Mouse (Mus musculus) common myeloid progenitor, adult 5-6 weeks (primary cell): ENCODE measurements at regions not wholly inside any gene's neighbourhood (a gene's known extent, or its start where the extent isn't known, plus 50 kb on each side); places are given as distances from the start of the nearest gene placed in this dataset.

ENCODE experiments used
- ATAC-seq: replicated peaks from 2 replicates; pipeline ENCODE4 v1.8.0; 2016; ENCODE audit warnings: low read depth, mild to moderate bottlenecking, moderate TSS enrichment, inconsistent platforms; ENCODE audit not compliant: poor library complexity, severe bottlenecking

GRCm38 (mm10) chr2:133430741-133431438, 121.1 kb upstream of the Bmp2 start:
- peak; percentile 48 for ATAC-seq

GRCm38 (mm10) chr2:133432141-133432813, 119.7 kb upstream of the Bmp2 start:
- ATAC-seq, result 0 out of 2 replicates have a peak, but pooled peaks have one; percentile 16

DNA sequence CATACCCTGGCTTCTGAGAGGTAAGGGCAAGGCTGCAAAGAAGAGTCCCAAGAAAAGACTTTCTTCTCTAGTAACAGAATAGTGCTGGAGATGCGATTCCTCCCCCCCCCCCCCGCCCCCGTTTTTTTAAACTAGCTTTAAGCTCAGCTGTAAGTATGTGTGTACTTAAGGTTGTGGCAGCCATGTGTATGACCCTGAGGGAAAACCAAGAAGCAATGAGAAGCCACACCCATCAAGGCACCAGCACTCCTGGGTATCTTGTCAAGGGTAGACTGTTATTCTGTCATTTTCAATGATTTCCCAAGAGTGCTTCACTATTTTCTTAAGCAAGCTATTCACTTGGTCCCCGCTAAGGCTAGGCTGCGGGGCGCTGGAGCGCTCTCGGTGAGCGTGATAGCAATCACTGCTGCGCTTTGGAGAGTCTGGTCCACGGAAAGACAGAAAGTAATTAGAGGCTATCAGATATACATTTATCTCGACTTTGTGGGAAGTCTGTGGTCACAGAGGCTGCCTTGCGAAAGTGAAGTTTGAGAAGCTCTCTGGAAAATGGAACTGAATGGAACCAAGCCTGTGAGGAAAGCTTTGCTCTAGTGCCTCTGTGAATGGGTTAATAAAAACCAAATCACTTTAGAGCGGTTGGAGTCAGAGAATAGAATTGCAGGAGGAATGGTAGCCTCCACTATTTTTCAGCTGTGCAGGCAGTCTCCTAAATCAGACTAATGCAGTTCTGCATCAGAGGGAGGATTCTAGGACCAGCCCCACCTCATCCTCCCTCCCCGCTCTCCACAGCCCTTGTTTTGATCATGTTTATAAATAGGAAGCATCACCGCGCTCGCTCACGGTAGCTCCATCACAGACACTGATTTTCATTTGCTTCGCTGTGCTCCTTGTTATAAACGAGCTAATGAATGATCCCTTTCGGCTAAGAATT, 114.8 kb upstream of the Bmp2 start:
- ATAC-seq, result peak; percentile 76

- no peak for ATAC-seq
Observed at GRCm38 (mm10) chr2:133438018-133438417, 113.9 kb upstream of the Bmp2 start.

GRCm38 (mm10) chr2:133443024-133443423, 108.9 kb upstream of the Bmp2 start:
- no peak for ATAC-seq

GRCm38 (mm10) chr2:133443490-133443889, 108.5 kb upstream of the Bmp2 start:
- ATAC-seq, result no peak

- ATAC-seq, result no peak
Observed at GRCm38 (mm10) chr2:133452947-133453346, 99.0 kb upstream of the Bmp2 start.

DNA sequence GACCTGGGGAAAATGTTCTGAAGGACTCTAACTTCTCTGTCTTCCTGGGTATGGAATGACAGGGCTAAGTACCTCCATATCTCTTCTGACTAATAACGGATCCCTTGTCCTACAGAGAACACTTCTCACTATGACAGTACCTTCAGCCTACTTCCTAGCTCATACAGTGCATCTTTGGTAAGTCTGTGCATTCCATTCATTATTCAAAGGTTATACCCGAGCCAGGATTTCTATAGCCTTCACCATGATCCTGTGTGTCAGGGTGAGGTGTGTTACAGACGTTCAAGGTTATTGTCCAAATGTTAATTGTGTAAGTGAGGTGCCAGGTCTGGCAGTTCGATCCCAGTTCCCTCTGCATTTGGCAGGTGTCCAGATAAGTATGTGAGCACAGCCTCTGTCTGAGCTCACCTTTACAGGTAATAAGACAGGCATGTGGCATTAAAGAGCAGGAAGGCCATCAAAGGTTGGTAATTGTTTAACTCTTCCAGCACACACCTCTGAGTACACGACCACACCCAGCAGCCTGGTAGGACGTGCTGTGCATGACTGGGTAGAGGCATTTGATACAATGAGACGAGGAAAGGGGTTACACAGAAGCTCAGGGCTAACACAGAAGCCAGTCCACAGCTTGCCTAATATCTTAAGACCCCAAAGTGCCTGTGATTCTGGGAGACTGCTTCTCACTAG, 96.3 kb upstream of the Bmp2 start:
- no peak for ATAC-seq

DNA sequence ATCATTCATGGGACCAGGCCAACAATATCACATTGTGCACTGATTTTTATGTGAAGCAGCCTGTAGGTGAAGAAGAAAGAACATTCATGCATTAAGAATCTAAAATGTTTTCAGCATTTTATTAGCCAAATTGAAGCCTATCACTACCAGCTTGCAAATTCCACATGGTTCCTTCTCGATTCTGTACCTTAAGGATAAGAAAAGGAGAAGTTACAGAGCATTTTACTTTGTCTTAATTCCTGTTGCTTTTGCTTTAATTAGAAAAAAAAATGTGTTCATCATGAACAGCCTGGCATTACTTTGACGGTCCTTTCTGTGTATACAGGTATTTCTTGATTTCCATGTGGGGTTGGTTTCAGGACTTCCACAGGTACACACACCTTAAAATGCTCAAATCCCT, 95.2 kb upstream of the Bmp2 start:
- ATAC-seq, result peak; percentile 39; the same call in 1 of the 2 replicates

DNA sequence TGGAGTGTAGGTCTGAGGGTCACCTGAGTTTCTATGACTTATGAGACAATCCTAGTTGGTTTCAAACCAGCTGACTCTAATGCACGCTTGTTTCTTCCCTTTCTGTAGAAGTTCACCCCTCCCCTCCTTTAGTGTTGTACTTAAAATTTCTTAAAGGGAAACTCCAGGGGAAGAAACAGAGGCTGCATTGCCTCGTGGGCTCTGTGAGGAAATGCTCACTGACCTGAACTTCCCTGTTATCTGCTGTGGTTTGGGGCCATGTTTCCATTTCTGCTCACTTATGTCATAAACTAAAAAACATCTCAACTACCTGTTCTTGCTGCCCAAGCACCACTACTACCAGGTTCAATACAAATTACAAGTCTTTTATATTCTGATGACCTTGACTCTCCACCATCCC, 93.2 kb upstream of the Bmp2 start:
- ATAC-seq, result peak; percentile 97

GRCm38 (mm10) chr2:133460814-133461213, 91.1 kb upstream of the Bmp2 start:
- no peak for ATAC-seq

- no peak for ATAC-seq
Observed at GRCm38 (mm10) chr2:133462378-133462777, 89.6 kb upstream of the Bmp2 start.

DNA sequence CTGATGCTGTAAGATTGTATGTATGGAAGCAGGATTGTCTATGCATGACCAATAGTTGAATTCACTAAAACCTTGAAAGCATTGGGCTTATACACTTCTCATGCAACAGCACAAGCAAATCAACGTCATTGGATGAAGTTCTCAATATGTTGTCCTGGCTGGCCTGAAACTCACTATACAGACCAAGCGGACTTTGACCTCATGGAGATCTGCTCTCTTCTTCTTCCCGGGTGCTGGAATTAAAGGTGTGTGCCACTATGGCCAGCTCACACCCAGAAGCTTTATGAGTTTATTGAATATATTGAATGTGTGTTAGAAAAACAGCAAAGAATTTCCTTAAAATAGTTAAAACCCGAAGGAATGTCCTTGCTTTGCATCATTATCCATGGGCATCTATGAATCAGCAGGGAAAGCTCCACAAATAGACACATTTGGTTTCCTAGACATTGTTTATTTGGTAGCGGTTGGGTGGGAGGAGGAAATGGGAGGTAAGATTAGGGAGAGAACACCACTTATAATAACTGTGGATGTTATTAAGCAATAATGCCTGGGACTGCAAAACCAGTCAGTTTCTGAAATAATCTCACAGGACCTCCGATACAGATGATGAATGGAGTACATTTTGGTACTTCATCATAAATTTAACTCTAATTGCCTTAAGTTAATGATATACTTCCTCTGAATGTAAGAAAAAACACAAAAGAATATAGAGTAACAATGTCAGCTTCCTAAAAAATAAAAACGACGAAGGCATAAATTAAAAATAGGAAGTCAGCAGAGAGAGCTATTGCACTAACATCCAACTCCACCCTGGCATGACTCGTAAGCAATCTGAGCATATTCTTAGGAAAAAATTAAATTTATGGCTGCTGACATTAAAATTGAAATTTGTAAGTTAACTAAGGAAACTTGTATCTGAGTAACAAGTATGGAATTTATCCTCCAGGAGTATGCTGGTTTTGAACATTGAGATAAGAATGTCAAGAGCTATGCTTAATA, 84.5 kb upstream of the Bmp2 start:
- peak; percentile 58 for ATAC-seq

- peak; percentile 55; the same call in 1 of the 2 replicates for ATAC-seq
Observed at GRCm38 (mm10) chr2:133472966-133473744, 78.8 kb upstream of the Bmp2 start.

DNA sequence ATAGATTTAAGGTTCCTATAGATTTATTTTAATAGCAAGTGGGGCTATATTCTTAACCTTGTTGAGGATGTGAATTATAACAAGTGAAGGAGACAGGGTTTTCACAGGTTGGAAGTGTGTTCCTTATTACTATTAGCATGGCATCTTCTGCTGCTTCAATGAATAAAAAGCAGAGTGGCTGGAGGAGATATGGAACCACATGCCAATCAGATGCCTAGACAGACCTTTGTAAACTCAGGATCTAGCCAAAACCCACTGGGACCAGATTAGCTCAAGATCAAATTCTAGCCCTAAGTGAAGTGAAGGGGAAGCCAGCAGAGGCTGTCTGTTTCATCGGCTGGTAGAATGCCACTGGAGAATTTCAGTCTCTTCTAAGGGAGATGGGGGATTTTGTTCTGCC, 77.8 kb upstream of the Bmp2 start:
- peak; percentile 73 for ATAC-seq

- no peak for ATAC-seq
Observed at GRCm38 (mm10) chr2:133480870-133481269, 71.1 kb upstream of the Bmp2 start.

DNA sequence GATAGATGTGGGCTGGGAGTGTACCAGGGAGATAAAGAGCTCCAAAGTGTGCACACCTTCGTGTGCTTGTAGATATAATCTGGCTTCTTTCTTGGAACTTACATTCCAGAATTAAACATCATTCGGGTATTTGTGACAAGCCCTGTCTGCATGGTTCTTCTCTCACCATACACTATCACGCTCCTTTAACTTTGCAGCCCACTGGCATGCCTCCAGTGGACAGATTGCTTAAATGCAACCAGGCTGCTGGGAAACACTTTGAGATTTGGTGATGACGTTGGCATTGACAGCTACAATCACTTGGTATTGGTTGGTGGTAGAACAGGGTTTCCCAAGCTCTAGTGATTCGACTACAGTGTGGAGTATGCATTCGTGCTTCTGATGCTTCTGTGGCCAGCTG, 70.7 kb upstream of the Bmp2 start:
- no peak for ATAC-seq

DNA sequence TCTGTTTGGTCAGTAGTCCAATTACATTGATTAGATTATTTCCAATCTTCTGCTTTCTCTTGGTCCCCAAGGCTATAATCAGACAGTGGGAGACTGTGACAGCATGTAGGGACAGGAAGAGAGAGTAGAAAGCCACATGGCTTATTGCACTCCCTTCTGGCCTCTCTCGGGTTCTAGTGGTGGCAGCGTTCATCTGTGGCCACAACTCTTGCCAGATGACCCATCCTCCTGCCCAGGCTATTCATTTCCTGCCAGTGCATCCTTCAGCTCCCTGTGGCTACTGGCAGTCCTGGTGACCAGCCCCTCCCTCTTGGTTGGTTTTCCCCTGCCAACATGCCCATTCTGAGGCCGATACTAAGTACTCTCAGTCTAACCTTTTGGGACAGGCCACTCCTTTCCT, 70.2 kb upstream of the Bmp2 start:
- no peak for ATAC-seq
